Mouse (Mus musculus): Measurements from ENCODE around the gene Rrp15. TPM values are rescaled to one million over a fixed set of nuclear protein-coding genes. Genes with fewer than 3 reads are reported as not detected.

The Rrp15 gene
- polyA plus RNA-seq, 1 experiment from 2014 or later, result 101 TPM

GRCm38 (mm10) chr1:186733052-186733451 lies 16.1 kb downstream of the Rrp15 start:
- Histone ChIP-seq H3K4me3 (no peak overlapping the region), H3K27me3 (ENCODE audit: poor library complexity, severe bottlenecking) (no peaks in the 10 kb centered on the region), H3K9me3 (no peaks in the 10 kb centered on the region), H3K36me3 (replicated peaks) (peaks cover 61% of the 10 kb centered on the region), H3K27ac (no peak overlapping the region), H3K4me1 (no peaks in the 10 kb centered on the region)
- 95% methylated on average over 8 of the region's 8 CpGs for WGBS
- no peak for DNase-seq (ENCODE audit: extremely low spot score, low spot score)

- Histone ChIP-seq H3K4me1 (no peaks in the 10 kb centered on the region), H3K36me3 (replicated peaks) (peaks cover 21% of the 10 kb centered on the region), H3K27ac (no peak overlapping the region), H3K4me3 (no peak overlapping the region), H3K27me3 (ENCODE audit: poor library complexity, severe bottlenecking) (no peaks in the 10 kb centered on the region), H3K9me3 (no peaks in the 10 kb centered on the region)
- DNase-seq (ENCODE audit: extremely low spot score, low spot score), result no peak
- 76% methylated on average over 4 of the region's 4 CpGs for WGBS
These were observed 20.4 kb downstream of the Rrp15 start for GRCm38 (mm10) chr1:186728778-186729177.

GRCm38 (mm10) chr1:186726117-186726516 lies 23.0 kb downstream of the Rrp15 start:
- H3K27ac ChIP-seq, result no peak overlapping the region
- H3K27me3 ChIP-seq (ENCODE audit: poor library complexity, severe bottlenecking), result no peaks in the 10 kb centered on the region
- 90% methylated on average over 7 of the region's 7 CpGs for WGBS
- H3K4me3 ChIP-seq, result no peak overlapping the region
- H3K4me1 ChIP-seq, result no peaks in the 10 kb centered on the region
- no peak for DNase-seq (ENCODE audit: extremely low spot score, low spot score)
- peaks cover 14% of the 10 kb centered on the region for H3K36me3 ChIP-seq (replicated peaks)
- no peaks in the 10 kb centered on the region for H3K9me3 ChIP-seq

- no peaks in the 10 kb centered on the region for H3K27me3 ChIP-seq (ENCODE audit: poor library complexity, severe bottlenecking)
- no peak overlapping the region for H3K27ac ChIP-seq
- WGBS, result 83% methylated on average over 9 of the region's 9 CpGs
- DNase-seq (ENCODE audit: extremely low spot score, low spot score), result no peak
- peaks cover 41% of the 10 kb centered on the region for H3K36me3 ChIP-seq (replicated peaks)
- no peak overlapping the region for H3K4me3 ChIP-seq
- H3K4me1 ChIP-seq, result no peaks in the 10 kb centered on the region
- no peaks in the 10 kb centered on the region for H3K9me3 ChIP-seq
These were observed 26.9 kb downstream of the Rrp15 start for GRCm38 (mm10) chr1:186722299-186722698.

GRCm38 (mm10) chr1:186721846-186722245 lies 27.3 kb downstream of the Rrp15 start:
- no peaks in the 10 kb centered on the region for H3K4me1 ChIP-seq
- H3K36me3 ChIP-seq (replicated peaks), result peaks cover 45% of the 10 kb centered on the region
- no peaks in the 10 kb centered on the region for H3K27me3 ChIP-seq (ENCODE audit: poor library complexity, severe bottlenecking)
- DNase-seq (ENCODE audit: extremely low spot score, low spot score), result peak; percentile 79
- 42% methylated on average over 12 of the region's 12 CpGs for WGBS
- no peak overlapping the region for H3K27ac ChIP-seq
- no peaks in the 10 kb centered on the region for H3K9me3 ChIP-seq
- no peak overlapping the region for H3K4me3 ChIP-seq

GRCm38 (mm10) chr1:186721166-186721565 lies 28.0 kb downstream of the Rrp15 start:
- no peak for DNase-seq (ENCODE audit: extremely low spot score, low spot score)
- H3K4me3 ChIP-seq, result no peak overlapping the region
- H3K27ac ChIP-seq, result no peak overlapping the region
- H3K9me3 ChIP-seq, result no peaks in the 10 kb centered on the region
- WGBS, result 91% methylated on average over 11 of the region's 11 CpGs
- no peaks in the 10 kb centered on the region for H3K4me1 ChIP-seq
- no peaks in the 10 kb centered on the region for H3K27me3 ChIP-seq (ENCODE audit: poor library complexity, severe bottlenecking)
- H3K36me3 ChIP-seq (replicated peaks), result peaks cover 52% of the 10 kb centered on the region

GRCm38 (mm10) chr1:186719708-186720107 lies 29.4 kb downstream of the Rrp15 start:
- DNase-seq (ENCODE audit: extremely low spot score, low spot score), result no peak
- Histone ChIP-seq H3K27me3 (ENCODE audit: poor library complexity, severe bottlenecking) (no peaks in the 10 kb centered on the region), H3K9me3 (no peaks in the 10 kb centered on the region), H3K4me3 (no peak overlapping the region), H3K36me3 (replicated peaks) (peaks cover 65% of the 10 kb centered on the region), H3K27ac (no peak overlapping the region), H3K4me1 (no peaks in the 10 kb centered on the region)
- 94% methylated on average over 9 of the region's 9 CpGs for WGBS

- no peak overlapping the region for H3K27ac ChIP-seq
- no peak overlapping the region for H3K4me3 ChIP-seq
- H3K9me3 ChIP-seq, result no peaks in the 10 kb centered on the region
- H3K4me1 ChIP-seq, result no peaks in the 10 kb centered on the region
- no peak for DNase-seq (ENCODE audit: extremely low spot score, low spot score)
- no peaks in the 10 kb centered on the region for H3K27me3 ChIP-seq (ENCODE audit: poor library complexity, severe bottlenecking)
- WGBS, result 91% methylated on average over 5 of the region's 5 CpGs
- peaks cover 65% of the 10 kb centered on the region for H3K36me3 ChIP-seq (replicated peaks)
These were observed 30.3 kb downstream of the Rrp15 start for GRCm38 (mm10) chr1:186718881-186719280.

GRCm38 (mm10) chr1:186714980-186715896 lies 33.9 kb downstream of the Rrp15 start:
- no peaks in the 10 kb centered on the region for H3K27me3 ChIP-seq (ENCODE audit: poor library complexity, severe bottlenecking)
- no peak for DNase-seq (ENCODE audit: extremely low spot score, low spot score)
- H3K4me3 ChIP-seq, result no peak overlapping the region
- peaks cover 54% of the 10 kb centered on the region for H3K36me3 ChIP-seq (replicated peaks)
- no peaks in the 10 kb centered on the region for H3K4me1 ChIP-seq
- H3K27ac ChIP-seq, result no peak overlapping the region
- WGBS, result 90% methylated on average over 17 of the region's 17 CpGs
- H3K9me3 ChIP-seq, result no peaks in the 10 kb centered on the region

- H3K27me3 ChIP-seq (ENCODE audit: poor library complexity, severe bottlenecking), result no peaks in the 10 kb centered on the region
- H3K9me3 ChIP-seq, result no peaks in the 10 kb centered on the region
- H3K4me3 ChIP-seq, result no peak overlapping the region
- no peaks in the 10 kb centered on the region for H3K4me1 ChIP-seq
- 90% methylated on average over 4 of the region's 4 CpGs for WGBS
- peaks cover 43% of the 10 kb centered on the region for H3K36me3 ChIP-seq (replicated peaks)
- no peak for DNase-seq (ENCODE audit: extremely low spot score, low spot score)
- no peak overlapping the region for H3K27ac ChIP-seq
These were observed 34.9 kb downstream of the Rrp15 start for GRCm38 (mm10) chr1:186714215-186714614.

- H3K4me1 ChIP-seq, result no peaks in the 10 kb centered on the region
- no peak for DNase-seq (ENCODE audit: extremely low spot score, low spot score)
- no peaks in the 10 kb centered on the region for H3K9me3 ChIP-seq
- H3K36me3 ChIP-seq (replicated peaks), result peaks cover 31% of the 10 kb centered on the region
- WGBS, result 4% methylated on average over 3 of the region's 3 CpGs
- no peaks in the 10 kb centered on the region for H3K27me3 ChIP-seq (ENCODE audit: poor library complexity, severe bottlenecking)
- H3K4me3 ChIP-seq, result no peak overlapping the region
- no peak overlapping the region for H3K27ac ChIP-seq
These were observed 36.2 kb downstream of the Rrp15 start for GRCm38 (mm10) chr1:186712802-186713471.

GRCm38 (mm10) chr1:186705915-186706248 lies 43.3 kb downstream of the Rrp15 start, which contains the start of gene Tgfb2:
Gene Tgfb2, minus strand, starts transcription at chr1:186705989.
- DNase-seq (ENCODE audit: extremely low spot score, low spot score), result no peak
- peak within 1 kb of the TSS; percentile 70 for H3K4me3 ChIP-seq
- 4% methylated on average over 12 of the region's 12 CpGs for WGBS

More at GRCm38 (mm10) chr1:186705915-186706248, 43.3 kb downstream of the Rrp15 start, which contains the start of gene Tgfb2:
- Histone ChIP-seq H3K27ac (peak within 1 kb of the TSS; percentile 87), H3K4me1 (peaks cover 40% of the 10 kb centered on the region), H3K36me3 (replicated peaks) (no peaks in the 10 kb centered on the region), H3K9me3 (no peaks in the 10 kb centered on the region), H3K27me3 (ENCODE audit: poor library complexity, severe bottlenecking) (peaks cover 48% of the 10 kb centered on the region)
